Mouse (Mus musculus) left cerebral cortex, adult 2 months (tissue): ENCODE results near the gene Tmem14c. TPM values are rescaled to one million over a fixed set of nuclear protein-coding genes. Genes with fewer than 3 reads are reported as not detected.

Source experiments
- DNase-seq, 2 experiments: peaks; one replicate each; pipeline ENCODE4 v3.0.0; 2021 to 2022; ENCODE audit warnings: low spot score in 2 of 2, mixed read lengths in 1 of 2; ENCODE audit errors: extremely low spot score in 1 of 2
- H3K27ac ChIP-seq: fragments of 200-600 bp; 2 replicates; pipeline ENCODE4 v1.8.1; 2022
- H3K4me3 ChIP-seq: fragments of 200-600 bp; 2 replicates; pipeline ENCODE4 v1.8.1; 2022
- CTCF ChIP-seq: fragments of 200-600 bp; IDR thresholded peaks from 2 replicates; pipeline ENCODE4 v1.8.1; 2022; ENCODE audit warnings: antibody characterized with exemption, mild to moderate bottlenecking, moderate library complexity
- intact Hi-C: fragments of 180-260 bp; cut with DNase I; formaldehyde crosslinking; loops from one replicate; pipeline ENCODE4 v1.15.1; 2025
- long read RNA-seq, 2 experiments: library from polyadenylated mRNA; stranded (forward); transcript quantifications; one replicate each; pipeline ENCODE4 v2.0.0; 2021; ENCODE audit warnings: borderline mapping rate in 2 of 2
- total RNA-seq, 2 experiments: library from RNA; stranded (reverse); gene quantifications; 2 replicates each; pipeline ENCODE4 v1.2.3; 2021

Tmem14c gene
- total RNA-seq = 10 to 100 TPM; 54.7 to 54.9 TPM
- long read RNA-seq, experiment 1, transcript Tmem14c-201 (6 exons, 914 nt) = major isoform, 19 of 27 reads
- long read RNA-seq, experiment 1, partial matches to known transcripts = 1 of 27 reads
- long read RNA-seq, experiment 1, other reads (novel, unspliced or antisense) = 7 of 27 reads
- long read RNA-seq, experiment 2, transcript Tmem14c-201 (6 exons, 914 nt) = major isoform, 8 of 15 reads
- long read RNA-seq, experiment 2, partial matches to known transcripts = 2 of 15 reads
- long read RNA-seq, experiment 2, other reads (novel, unspliced or antisense) = 5 of 15 reads

DNA sequence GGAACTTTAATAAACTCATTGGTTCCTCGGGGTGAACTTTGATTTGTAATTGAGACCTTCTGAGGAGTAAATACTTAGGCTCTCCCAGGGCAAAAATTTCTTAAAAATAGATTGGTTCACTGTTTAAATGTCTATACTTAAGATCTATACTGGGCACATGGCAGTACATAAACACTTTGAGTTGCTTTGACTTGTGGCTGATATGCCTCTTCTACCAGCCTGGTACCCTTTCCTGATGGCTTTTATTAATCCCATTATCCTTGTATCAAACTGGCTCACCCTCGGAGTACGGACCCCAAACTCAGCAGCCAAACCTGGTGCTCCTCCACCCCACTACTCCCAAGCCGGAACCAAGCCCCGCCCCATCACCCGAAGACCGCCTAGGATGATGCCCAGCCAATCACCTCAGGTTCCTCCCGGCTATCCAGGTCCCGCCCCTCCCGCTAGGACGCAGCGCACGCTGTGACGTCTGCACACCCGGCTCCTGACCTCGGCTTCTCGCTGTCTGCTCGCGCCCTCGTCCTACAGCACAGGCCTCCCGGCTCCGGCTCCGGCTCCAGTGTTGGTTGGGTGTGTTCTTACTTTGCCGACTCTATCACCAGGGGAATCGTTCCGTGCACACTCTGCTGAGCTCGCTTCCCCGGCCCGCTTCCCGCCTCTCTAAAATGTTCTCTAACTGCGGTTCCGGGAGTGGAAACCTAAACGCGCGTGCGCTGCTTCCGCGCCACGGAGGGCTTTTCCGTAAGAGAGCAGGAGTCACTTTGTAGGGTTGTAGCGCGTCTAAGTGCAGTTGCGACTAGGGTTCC, at the start of gene Tmem14c:
TSS of gene Tmem14c (plus strand) at position 464 of the 806 bp plus-strand sequence.
- intact Hi-C loops = loop anchor here (1.0 kb wide), 1 partner anchor 15 kb away; the partner anchor contains the start of gene Pak1ip1
- TF ChIP-seq CTCF = no peak
- peak within 1 kb of the TSS; percentile 60 for H3K4me3 ChIP-seq
- peak; percentile 92 to 94 for DNase-seq
- H3K27ac ChIP-seq = peak within 1 kb of the TSS; percentile 90

DNA sequence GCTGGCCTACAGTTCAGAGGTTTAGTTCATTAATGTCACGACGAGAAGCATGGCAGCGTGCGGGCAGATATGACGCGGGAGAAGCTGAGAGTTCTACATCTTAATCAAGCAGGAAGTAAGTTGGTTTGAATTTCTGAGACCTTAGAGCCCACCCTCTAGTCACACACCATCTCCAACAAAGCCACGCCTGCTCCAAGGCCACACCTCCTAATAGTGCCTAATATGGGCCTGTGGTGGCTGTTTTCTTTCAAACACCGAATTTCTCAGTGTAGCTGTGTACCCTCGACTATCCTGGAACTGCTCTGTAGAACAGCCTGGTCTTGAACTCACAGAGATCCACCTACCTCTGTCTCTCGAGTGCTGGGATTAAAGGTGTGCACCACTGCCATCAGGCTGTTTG, 48.5 kb upstream of the Tmem14c start:
- TF ChIP-seq CTCF = no peak
- no peak overlapping the region for H3K27ac ChIP-seq
- DNase-seq = no peak
- intact Hi-C loops = no loop called here
- no peak overlapping the region for H3K4me3 ChIP-seq

DNA sequence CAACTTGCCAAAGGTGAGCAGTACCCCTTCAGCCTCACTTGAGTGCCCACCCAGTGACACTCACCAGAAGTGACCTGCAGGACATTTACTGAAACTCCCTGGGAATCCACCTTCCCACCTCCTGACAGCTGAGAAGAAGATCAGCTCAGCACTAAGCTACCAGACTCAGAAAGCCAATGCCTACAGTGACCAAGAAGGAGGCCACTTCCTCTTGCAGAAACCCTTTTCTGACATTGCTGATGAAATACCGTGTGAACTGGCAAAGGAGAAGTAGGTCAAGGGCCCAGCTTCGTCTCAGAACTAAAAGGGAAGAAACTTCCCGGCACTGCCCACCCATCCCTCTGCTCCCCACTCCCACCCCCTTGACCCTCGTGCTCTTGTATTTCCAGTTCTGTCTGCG, 47.5 kb upstream of the Tmem14c start:
- no peak for TF ChIP-seq CTCF
- intact Hi-C loops = no loop called here
- Histone ChIP-seq H3K4me3 (no peak overlapping the region), H3K27ac (no peak overlapping the region)
- no peak for DNase-seq

DNA sequence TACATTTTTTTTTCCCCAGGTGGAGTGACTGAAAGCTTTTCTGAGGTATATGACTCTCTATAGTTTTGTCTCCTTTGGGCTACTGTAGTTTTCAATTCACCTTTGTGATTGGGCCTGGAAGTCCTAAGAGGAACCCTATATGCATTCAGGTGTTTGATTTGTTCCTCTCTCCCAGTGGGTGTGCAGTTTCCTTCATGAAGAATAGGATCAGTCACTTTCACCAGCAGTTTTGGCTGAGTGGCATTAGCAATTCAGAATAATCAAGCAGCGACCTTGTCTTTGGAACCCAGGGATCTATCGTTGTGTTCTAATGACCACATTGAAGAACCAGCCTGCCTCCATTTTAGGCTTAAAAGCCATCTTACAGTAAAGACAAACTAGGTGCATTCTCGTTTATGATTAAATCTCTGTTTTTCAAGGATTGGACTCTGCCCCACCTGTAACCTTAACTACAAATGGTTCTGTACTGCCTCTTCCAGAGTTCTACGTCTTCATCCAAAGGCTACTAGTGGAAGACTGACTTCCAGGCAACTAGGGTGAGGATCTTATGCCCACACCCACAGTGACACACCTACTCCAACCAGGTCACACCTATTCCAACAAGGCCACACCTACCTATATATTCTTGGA, 46.2 kb upstream of the Tmem14c start:
- TF ChIP-seq CTCF = no peak
- intact Hi-C loops = no loop called here
- H3K27ac ChIP-seq = no peak overlapping the region
- no peak overlapping the region for H3K4me3 ChIP-seq
- no peak for DNase-seq

DNA sequence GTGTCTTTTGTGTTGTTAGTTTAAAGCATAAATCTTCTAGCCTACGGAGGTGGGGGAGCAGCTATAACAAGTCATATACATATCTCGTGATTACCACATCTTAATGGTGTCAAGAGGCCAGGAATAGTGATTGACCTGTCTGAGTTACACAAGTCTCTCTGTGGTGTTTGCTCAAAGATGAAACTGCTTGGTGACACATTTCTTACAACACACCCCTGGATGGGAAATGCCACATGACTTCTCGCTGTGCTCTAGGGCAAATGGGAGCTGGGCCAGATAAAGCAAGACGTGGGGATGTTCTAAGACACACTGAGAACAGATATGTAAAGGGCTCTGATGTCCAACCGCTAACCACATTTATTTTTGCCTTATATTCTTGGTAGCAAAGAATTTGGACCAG, 44.8 kb upstream of the Tmem14c start:
- intact Hi-C loops = no loop called here
- DNase-seq = no peak
- Histone ChIP-seq H3K4me3 (no peak overlapping the region), H3K27ac (no peak overlapping the region)
- no peak for TF ChIP-seq CTCF

GRCm38 (mm10) chr13:40971831-40972230, 44.3 kb upstream of the Tmem14c start:
- Histone ChIP-seq H3K27ac (no peak overlapping the region), H3K4me3 (no peak overlapping the region)
- intact Hi-C loops = no loop called here
- no peak for TF ChIP-seq CTCF
- DNase-seq = no peak

DNA sequence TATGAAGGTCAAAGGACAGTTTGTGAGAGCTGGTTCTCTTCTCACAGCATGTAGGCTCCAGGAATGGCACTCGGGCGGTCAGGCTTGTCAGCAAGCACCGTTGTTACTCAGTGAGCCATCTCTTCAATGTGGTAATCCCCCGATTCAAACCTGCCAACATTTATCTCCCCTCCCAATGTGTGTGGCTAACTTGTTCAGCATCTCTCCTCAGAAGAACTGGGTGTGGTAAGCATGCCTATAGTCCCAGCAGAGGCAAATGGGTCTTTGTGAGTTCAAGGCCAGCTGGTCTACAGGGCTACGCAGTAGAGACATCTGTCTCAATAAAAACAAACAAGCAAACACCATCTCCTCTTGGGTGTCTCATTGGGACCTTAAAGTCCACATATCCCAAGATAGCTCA, 43.1 kb upstream of the Tmem14c start:
- intact Hi-C loops = no loop called here
- Histone ChIP-seq H3K4me3 (no peak overlapping the region), H3K27ac (no peak overlapping the region)
- TF ChIP-seq CTCF = no peak
- DNase-seq = no peak

GRCm38 (mm10) chr13:40977609-40978008, 38.5 kb upstream of the Tmem14c start:
- intact Hi-C loops = loop anchor here (1.0 to 2.0 kb wide), 2 partner anchors 134 to 193 kb away; no protein-coding TSS in a partner anchor
- peak; percentile 71 for TF ChIP-seq CTCF
- H3K4me3 ChIP-seq = no peak overlapping the region
- peak; percentile 38 to 39 for DNase-seq
- no peak overlapping the region for H3K27ac ChIP-seq

DNA sequence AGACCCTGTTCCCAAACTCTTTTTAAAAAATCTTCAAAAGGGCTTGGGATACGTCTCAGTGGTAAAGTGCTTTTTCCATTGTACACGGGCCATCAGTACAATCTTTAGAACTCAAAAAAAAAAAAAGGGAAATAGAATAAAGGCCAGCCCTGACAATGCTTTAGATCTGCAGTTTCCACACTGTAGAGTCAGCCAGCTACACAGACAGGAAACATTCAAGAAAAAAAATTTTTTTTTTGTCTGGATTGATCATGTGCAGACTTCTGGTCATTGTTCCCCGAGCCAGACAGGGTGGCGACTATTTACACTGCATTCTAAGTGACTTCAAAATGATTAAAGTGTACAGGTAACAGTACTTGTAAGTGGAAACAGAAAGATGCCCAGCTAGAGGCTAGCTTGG, 37.4 kb upstream of the Tmem14c start:
- intact Hi-C loops = no loop called here
- H3K27ac ChIP-seq = no peak overlapping the region
- DNase-seq = no peak
- no peak overlapping the region for H3K4me3 ChIP-seq
- TF ChIP-seq CTCF = no peak

DNA sequence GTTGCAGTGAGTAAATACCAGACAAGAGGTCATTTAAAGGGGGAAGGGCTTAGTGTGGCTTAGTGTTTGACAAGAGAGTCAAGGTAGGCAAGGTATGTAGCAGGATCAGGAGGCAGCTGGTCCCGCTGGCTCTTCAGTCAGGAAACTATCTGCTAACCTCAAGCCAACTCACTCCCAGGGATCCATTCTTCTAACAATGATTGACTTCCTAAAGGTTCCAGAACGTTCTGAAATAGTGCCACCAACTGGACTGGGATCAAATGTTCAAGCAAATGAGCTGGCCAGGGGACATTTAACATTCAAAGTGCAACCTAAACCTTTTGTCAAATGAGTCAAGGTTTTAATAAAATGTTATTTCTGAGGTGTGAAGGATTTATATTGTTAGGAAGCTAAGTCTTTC, 36.8 kb upstream of the Tmem14c start:
- no peak for DNase-seq
- peak overlapping the region; percentile 48 for H3K27ac ChIP-seq
- TF ChIP-seq CTCF = peak; percentile 17
- intact Hi-C loops = no loop called here
- no peak overlapping the region for H3K4me3 ChIP-seq

DNA sequence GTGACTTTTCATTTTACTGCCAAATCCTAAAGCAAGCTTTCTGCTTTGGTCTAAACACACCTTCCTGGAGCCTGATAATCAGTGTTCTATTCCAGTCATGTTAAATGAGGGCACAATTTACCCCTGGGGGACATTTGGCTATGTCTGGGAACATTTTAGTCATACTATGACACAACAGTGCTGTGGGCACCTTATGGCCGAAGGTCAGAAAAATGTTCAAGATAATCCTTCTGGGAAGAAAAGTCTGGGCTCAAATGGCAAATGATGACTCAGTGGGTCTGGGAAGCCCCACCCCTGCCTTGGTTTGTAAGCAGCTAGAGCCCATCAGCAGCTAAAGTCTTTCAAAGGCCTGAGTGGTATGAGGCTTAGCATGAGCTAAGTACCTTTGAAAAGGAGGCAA, 33.3 kb upstream of the Tmem14c start:
- Histone ChIP-seq H3K27ac (no peak overlapping the region), H3K4me3 (no peak overlapping the region)
- DNase-seq = no peak
- no peak for TF ChIP-seq CTCF
- intact Hi-C loops = no loop called here

DNA sequence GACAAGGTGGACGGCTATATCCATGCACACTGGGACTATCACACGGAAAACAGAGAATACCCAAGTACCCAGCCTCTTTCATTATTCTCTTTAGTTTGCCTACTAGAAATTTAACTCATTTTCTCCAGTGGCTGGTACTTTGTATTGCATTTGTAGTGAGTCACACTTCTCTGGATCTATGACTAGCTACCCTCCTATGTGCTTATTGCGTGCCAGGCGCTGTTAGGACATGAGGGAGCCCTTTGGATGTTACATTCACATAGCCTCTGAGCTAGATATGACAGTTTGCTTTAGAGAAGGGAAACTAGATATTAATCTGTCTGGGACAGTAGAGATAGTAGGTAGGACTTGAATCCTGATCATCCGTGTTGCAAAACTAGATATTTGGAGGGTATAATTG, 30.0 kb upstream of the Tmem14c start:
- Histone ChIP-seq H3K27ac (no peak overlapping the region), H3K4me3 (no peak overlapping the region)
- no peak for DNase-seq
- intact Hi-C loops = no loop called here
- no peak for TF ChIP-seq CTCF
